Comparison of ENCODE assay signal across 17 mouse cellular contexts in the genomic region with DNA sequence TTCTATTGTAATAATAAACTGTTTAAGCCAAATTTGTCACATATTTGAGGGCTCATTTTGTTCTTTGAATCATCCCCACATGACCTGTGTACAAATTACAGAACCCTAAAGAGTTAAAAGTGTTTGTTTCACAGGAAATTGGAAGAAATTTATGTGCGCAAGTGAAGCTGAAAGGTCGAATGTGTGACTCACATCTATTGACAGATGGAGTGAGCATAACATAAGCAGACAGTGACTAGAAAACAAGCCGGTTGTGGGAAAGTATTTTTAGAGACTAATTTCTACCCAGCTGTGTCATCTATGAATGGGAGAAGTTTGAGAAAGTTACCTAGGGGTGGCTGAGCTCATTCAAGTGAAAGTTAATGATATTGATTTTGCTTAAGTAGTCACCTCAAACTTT.
"Had no signal": no experiment of that assay in that cellular context is flagged by ENCODE, and none has a peak within 500 bp of the region (broad histone marks: within the 10 kb centered on the region; RNA-seq: fewer than 3 reads in every experiment).

No protein-coding gene starts in this region.

- ATAC-seq: liver, embryonic 12.5 days; midbrain, embryonic 16.5 days had no signal

- H3K4me3 ChIP-seq: limb, embryonic 10.5 days; limb, embryonic 13.5 days; liver, embryonic 12.5 days; liver, embryonic 15.5 days; lung, embryonic 15.5 days; midbrain, embryonic 12.5 days had no signal

- H3K4me2 ChIP-seq: limb, embryonic 13.5 days; liver, embryonic 12.5 days; liver, embryonic 15.5 days; lung, embryonic 15.5 days; midbrain, embryonic 12.5 days had no signal

- H3K9ac ChIP-seq: limb, embryonic 13.5 days; liver, embryonic 12.5 days; liver, embryonic 15.5 days; lung, embryonic 15.5 days; midbrain, embryonic 12.5 days had no signal

- H3K36me3 ChIP-seq: limb, embryonic 10.5 days; limb, embryonic 13.5 days; liver, embryonic 12.5 days; liver, embryonic 15.5 days; lung, embryonic 15.5 days; midbrain, embryonic 12.5 days had no signal

- H3K27ac ChIP-seq: limb, embryonic 10.5 days; limb, embryonic 13.5 days; liver, embryonic 12.5 days; liver, embryonic 15.5 days; lung, embryonic 15.5 days; midbrain, embryonic 12.5 days had no signal

- H3K27me3 ChIP-seq: limb, embryonic 13.5 days; liver, embryonic 12.5 days; liver, embryonic 15.5 days; lung, embryonic 15.5 days; midbrain, embryonic 12.5 days had no signal

- H3K9me3 ChIP-seq: limb, embryonic 10.5 days; limb, embryonic 13.5 days; liver, embryonic 12.5 days; liver, embryonic 15.5 days; lung, embryonic 15.5 days; midbrain, embryonic 12.5 days had no signal

- DNase-seq: kidney, adult 18-20 months; kidney, adult 9 months; kidney, postnatal 14 days; kidney, postnatal 4 days; liver; lung, adult 18-20 months; lung, postnatal 14 days; lung, postnatal 4 days; thymus, adult 18-20 months; thymus, postnatal 36 days had no signal

- H3K4me1 ChIP-seq: limb, embryonic 10.5 days; limb, embryonic 13.5 days; liver, embryonic 12.5 days; liver, embryonic 15.5 days; lung, embryonic 15.5 days; midbrain, embryonic 12.5 days had no signal
